Comparison of ENCODE assay signal across 31 mouse cellular contexts in genomic region chr4:63024734-63025256, GRCm38 (mm10). TPM values are rescaled to one million over a fixed set of nuclear protein-coding genes. Genes with fewer than 3 reads are reported as not detected.
DNase-seq lines count a peak whose midpoint lies in the region; ATAC-seq lines count a peak whose summit lies in the region.
"Had no signal": no experiment of that assay in that cellular context is flagged by ENCODE, and none has a peak within 500 bp of the region (broad histone marks: within the 10 kb centered on the region; RNA-seq: fewer than 3 reads in every experiment).

No protein-coding gene starts in this region.

- ATAC-seq in kidney, embryonic 15.5 days (replicated peaks; ENCODE audit: low FRiP score), result no peak
- ATAC-seq in CD4-positive, CD25-positive, alpha-beta regulatory T cell, adult 4 months, result peak; percentile 51
- peak; percentile 92 for ATAC-seq in common myeloid progenitor, adult 5-6 weeks (replicated peaks; ENCODE audit: low read depth, poor library complexity, severe bottlenecking)
- peak; percentile 91 for ATAC-seq in megakaryocyte-erythroid progenitor cell, adult 5-6 weeks (replicated peaks; ENCODE audit: low FRiP score, low TSS enrichment, poor library complexity, severe bottlenecking)
- ATAC-seq: hindbrain, embryonic 16.5 days; intestine, embryonic 16.5 days; midbrain, embryonic 15.5 days had no signal

- no peak overlapping the region for H3K27ac ChIP-seq in kidney, embryonic 15.5 days
- H3K27ac ChIP-seq: forebrain, embryonic 12.5 days; heart, adult 2 months; heart, embryonic 13.5 days; limb, embryonic 12.5 days; liver, embryonic 15.5 days; midbrain, embryonic 10.5 days; midbrain, embryonic 15.5 days had no signal

- H3K27me3 ChIP-seq in kidney, embryonic 15.5 days, result no peaks in the 10 kb centered on the region
- H3K27me3 ChIP-seq: forebrain, embryonic 12.5 days; heart, embryonic 13.5 days; limb, embryonic 12.5 days; liver, embryonic 15.5 days; midbrain, embryonic 15.5 days had no signal

- no peak overlapping the region for H3K4me3 ChIP-seq in kidney, embryonic 15.5 days (replicated peaks)
- H3K4me3 ChIP-seq: erythroblast, embryonic 14.5 days; forebrain, embryonic 12.5 days; heart, adult 2 months; heart, embryonic 13.5 days; limb, embryonic 12.5 days; liver, embryonic 15.5 days; midbrain, embryonic 10.5 days; midbrain, embryonic 15.5 days had no signal

- H3K9ac ChIP-seq in kidney, embryonic 15.5 days, result no peak overlapping the region
- H3K9ac ChIP-seq: forebrain, embryonic 12.5 days; heart, embryonic 13.5 days; limb, embryonic 12.5 days; liver, embryonic 15.5 days; midbrain, embryonic 15.5 days had no signal

- WGBS in kidney, embryonic 15.5 days, result 83% methylated on average over 9 of the region's 9 CpGs

- no peaks in the 10 kb centered on the region for H3K36me3 ChIP-seq in kidney, embryonic 15.5 days
- H3K36me3 ChIP-seq: forebrain, embryonic 12.5 days; G1E; liver, embryonic 15.5 days; midbrain, embryonic 15.5 days had no signal

- no peak overlapping the region for H3K4me2 ChIP-seq in kidney, embryonic 15.5 days
- H3K4me2 ChIP-seq: forebrain, embryonic 12.5 days; heart, embryonic 13.5 days; limb, embryonic 12.5 days; liver, embryonic 15.5 days; midbrain, embryonic 15.5 days had no signal

- peak; percentile 2 for DNase-seq in kidney, adult 11 months
- DNase-seq in spleen, adult 18-20 months, result no peak
- no peak for DNase-seq in yolk sac, embryonic 10.5 days (ENCODE audit: low spot score)
- DNase-seq: adrenal gland, postnatal 10 days; B cell, adult 2 months; cerebellum, adult 18-20 months; cerebellum, postnatal 10 days; gastrocnemius, postnatal 10 days; heart, adult 2 months; heart, postnatal 10 days; kidney, adult 9 months; kidney, postnatal 14 days; layer of hippocampus, adult 9-11 months; lung, postnatal 36 days; right cerebral cortex, postnatal 25 days; thymus, adult 2 months had no signal

- H3K9me3 ChIP-seq in kidney, embryonic 15.5 days (replicated peaks), result no peaks in the 10 kb centered on the region
- H3K9me3 ChIP-seq: forebrain, embryonic 12.5 days; heart, embryonic 13.5 days; limb, embryonic 12.5 days; liver, embryonic 15.5 days; midbrain, embryonic 15.5 days had no signal

- H3K4me1 ChIP-seq in kidney, embryonic 15.5 days, result peaks cover 45% of the 10 kb centered on the region
- H3K4me1 ChIP-seq: forebrain, embryonic 12.5 days had no signal

RNA-seq across cellular contexts. Expression of gene Zfp618, which starts 59.4 kb away (rescaled TPM):
- polyA plus RNA-seq in kidney, embryonic 15.5 days (2015; fragmentation: Nextera tagmentation; extraction: Ambion mirVana), result 35.2 and 39.5 TPM in 2 replicates
- polyA plus RNA-seq in CD4-positive, CD25-positive, alpha-beta regulatory T cell, adult 4 months (2017; shearing (Covaris generic)), result under 1 TPM in 1 of 2 experiments, not detected in 1; 0.11 TPM
- total RNA-seq in common myeloid progenitor, adult 5-6 weeks (2017), result 0.32 and 1.2 TPM in 2 replicates
- 1.4 TPM in 1 of 2 replicates, not detected in the other for total RNA-seq in megakaryocyte-erythroid progenitor cell, adult 5-6 weeks (2014; fragmentation: Nextera tagmentation)
- total RNA-seq in megakaryocyte-erythroid progenitor cell, adult 5-6 weeks (2017), result not detected in 2 replicates
- total RNA-seq: neutrophil, adult 5-6 weeks had no signal
- polyA plus RNA-seq: erythroblast, embryonic 14.5 days; G1E had no signal
